Mouse (Mus musculus) heart, adult 8-10 months (tissue): Measurements from ENCODE around the gene Lyz1. TPM values are rescaled to one million over a fixed set of nuclear protein-coding genes. Genes with fewer than 3 reads are reported as not detected.
"Not testable (repeated sequence)": the region's sequence is repeated elsewhere in the genome, so short reads cannot be mapped to it uniquely, and the experiment has no call there.

ENCODE experiments used
- DNase-seq: peaks from one replicate; pipeline ENCODE4 v3.0.0; 2022; ENCODE audit warnings: low spot score
- total RNA-seq, 4 experiments: library from RNA; stranded (reverse); gene quantifications; 2 replicates each; pipeline ENCODE4 v1.2.4; 2022

The Lyz1 gene
- 10 to 100 TPM in 2 of 4 experiments, 1 to 10 TPM in 2; 8.1 to 25.8 (median 9.5) TPM for total RNA-seq

DNA sequence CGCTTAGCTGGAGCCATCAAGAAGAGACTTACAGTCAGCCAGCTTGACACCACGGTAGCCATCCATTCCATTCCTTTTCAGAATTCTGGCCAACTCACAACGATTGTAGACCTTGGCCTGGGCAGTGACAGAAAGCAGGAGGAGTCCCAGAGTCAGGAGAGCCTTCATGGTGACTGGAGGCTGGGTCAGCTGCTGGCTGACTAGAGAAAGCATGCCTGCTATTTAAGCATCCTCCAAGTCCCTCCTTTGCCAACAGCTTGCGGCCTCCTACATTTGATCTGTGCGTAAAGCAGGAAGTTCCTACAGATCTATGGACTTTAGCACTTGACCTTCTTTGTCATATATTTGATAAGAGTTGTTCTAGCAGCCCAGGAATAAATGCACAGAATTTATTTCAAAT is at the start of gene Lyz1:
TSS of gene Lyz1 (minus strand) at position 198 of the 400 bp plus-strand sequence.
- no peak for DNase-seq

- no peak for DNase-seq
These were observed 49.7 kb upstream of the Lyz1 start for GRCm38 (mm10) chr10:117342406-117342805.

DNA sequence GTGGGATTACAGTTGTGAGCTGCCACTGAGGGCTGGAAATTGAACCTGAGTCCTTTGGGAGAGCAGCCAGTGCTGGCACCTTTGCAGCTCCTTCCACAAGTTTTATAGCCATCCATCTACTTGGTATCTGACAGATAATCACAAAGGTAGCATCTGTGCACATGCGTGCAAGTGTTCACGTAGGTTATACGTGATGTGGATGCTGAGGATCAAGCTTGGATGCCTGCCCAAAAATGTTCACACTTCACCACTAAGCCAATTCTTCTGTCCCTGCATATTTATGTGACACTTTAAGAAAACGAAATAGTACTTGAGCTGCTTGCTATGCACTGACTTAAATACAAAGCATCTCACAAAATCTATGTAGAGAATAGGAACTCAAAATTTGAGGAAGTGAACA is 48.4 kb upstream of the Lyz1 start:
- no peak for DNase-seq

GRCm38 (mm10) chr10:117339241-117339640 is 46.6 kb upstream of the Lyz1 start:
- DNase-seq, result no peak

DNA sequence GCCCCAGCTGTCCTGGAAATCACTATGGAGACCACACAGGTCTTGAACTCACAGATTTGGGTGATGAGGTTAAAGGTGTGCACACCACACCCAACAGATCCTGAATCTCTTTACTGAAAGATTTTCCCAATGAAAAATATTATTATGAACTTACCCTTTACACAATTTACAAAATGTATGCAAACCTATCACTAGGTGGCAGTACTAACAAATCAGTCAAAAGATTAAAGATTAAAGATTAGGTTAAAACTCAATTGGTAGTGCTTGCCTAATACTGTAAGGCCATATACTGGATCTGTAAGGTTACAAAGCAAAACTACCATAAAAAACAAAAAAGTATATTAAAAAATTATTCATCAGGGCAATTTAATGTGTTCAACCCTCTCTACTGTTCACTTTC is 45.3 kb upstream of the Lyz1 start:
- DNase-seq, result no peak

DNA sequence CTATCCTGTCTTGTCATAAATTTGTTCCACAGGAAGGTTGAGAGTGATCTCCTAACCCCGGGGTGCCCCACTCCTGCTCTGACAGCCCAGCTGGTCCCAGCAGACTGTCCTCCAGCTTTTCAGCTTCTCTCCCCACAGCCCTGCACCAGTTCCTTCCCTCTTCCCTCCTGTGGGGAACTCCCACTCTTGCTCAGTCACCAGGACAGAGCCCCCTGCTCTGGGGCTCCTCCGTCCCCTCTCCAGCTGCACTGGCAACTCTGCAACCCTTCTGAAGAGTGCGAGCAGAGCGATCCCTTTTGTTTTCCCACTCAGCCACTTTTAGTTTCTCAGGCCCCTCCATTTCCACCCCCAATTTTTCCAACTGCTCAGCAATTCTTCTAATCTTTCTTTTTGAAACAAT is 43.0 kb upstream of the Lyz1 start:
- DNase-seq, result no peak

- DNase-seq, result peak; percentile 26
These were observed 37.9 kb upstream of the Lyz1 start for GRCm38 (mm10) chr10:117330521-117330920.

- DNase-seq, result no peak
These were observed 31.1 kb upstream of the Lyz1 start for GRCm38 (mm10) chr10:117323782-117324181.

GRCm38 (mm10) chr10:117322630-117323029 is 30.0 kb upstream of the Lyz1 start:
- DNase-seq, result no peak

DNA sequence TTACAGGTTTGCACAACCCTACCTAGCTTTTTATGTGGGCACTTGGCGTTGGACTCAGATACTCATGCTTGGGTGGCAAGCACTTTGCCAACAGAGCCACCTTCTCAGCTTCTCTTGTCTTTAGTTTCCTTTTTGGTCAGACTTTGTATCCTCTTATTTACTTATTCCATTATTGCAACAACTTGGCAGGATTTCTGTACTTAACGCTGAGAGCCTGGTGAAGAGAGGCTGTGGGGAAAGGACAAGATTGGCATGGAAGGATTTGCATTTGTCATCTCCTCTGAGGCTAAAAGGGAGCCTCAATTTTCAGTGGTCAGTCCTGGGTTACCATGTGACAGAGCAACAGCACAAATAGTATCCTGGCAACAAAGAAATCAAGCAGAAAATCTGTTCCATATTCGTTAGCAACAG is 27.9 kb upstream of the Lyz1 start:
- no peak for DNase-seq

GRCm38 (mm10) chr10:117316391-117316790 is 23.7 kb upstream of the Lyz1 start:
- DNase-seq, result no peak

DNA sequence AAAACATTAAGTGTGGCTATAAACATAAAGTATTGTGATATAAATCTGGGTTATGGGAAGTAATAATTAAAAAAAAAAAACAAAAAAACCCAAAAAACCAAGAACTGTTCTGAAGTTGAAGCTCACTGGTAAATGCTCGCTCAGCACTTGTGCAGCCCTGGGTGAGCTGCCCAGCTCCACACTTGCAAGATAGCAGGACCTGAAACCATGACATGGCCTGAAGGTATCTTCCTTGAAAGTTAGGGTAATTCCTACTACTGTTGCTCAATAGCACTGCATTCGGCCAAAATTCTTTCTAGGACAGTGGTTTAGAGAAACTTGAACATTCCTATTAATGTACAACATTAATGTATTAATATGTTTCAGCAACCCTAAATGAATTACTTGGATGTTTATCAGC is 20.5 kb upstream of the Lyz1 start:
- DNase-seq, result no peak

- no peak for DNase-seq
These were observed 19.5 kb upstream of the Lyz1 start for GRCm38 (mm10) chr10:117312168-117312567.

DNA sequence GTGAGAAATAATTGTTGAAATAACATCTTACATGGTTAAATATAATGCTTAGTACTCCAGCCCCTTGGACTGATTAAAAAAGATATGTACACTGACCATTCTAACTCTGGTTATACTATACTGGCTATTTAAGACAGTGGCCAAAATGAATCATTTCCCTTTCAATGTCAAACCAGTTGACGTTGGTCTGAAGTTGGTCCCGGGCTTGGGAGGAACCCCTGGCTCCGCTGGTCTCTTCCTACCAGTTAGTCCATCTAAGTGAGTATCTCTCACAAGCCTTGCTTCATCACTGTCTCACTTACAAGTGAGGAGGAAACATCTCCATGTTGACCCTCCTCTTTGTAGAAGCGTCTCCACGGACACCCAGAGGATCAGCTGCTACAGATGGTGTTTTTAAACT is 11.7 kb upstream of the Lyz1 start:
- DNase-seq, result no peak

DNA sequence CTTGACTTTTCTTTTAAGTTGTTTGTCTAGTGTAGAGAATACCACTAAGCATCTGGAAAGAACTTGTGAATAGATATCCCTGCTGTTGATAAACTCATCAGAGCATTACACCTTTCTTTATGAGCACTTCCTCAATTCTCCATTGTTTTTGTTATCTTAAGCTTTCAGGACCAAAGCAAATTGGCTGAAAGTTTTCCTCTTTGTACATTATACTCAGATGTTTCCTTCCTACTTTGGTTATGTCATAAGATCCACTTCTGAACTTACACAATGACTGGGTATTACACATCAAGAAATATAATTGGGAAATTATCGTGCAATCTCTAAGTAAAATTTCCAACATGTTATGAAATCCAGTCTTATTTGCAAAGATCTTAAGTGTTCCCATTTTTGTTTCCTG is 9.0 kb upstream of the Lyz1 start:
- peak; percentile 30 for DNase-seq

- no peak for DNase-seq
These were observed 7.3 kb upstream of the Lyz1 start for GRCm38 (mm10) chr10:117299901-117300520.

GRCm38 (mm10) chr10:117299106-117299505 is 6.4 kb upstream of the Lyz1 start:
- no peak for DNase-seq

DNA sequence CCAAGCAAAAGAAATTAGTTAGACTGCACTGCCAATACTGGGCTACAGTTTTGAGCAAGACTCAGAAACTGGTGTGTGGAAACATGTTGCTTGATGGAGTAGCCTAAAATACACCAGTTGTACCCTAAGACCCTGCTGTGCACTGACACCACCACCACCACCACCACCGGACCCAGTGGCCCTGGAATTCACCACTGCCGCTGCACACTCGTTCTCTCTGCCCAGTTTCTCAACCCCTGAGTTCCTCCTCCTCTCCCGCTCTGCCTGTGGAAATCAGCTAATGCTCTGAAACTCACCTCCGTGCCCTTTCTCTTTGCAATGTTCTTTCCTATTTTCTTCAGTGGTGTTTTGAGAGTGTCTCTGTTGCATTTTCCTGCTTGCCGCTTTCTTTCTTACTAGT is 5.7 kb upstream of the Lyz1 start:
- DNase-seq, result no peak

DNA sequence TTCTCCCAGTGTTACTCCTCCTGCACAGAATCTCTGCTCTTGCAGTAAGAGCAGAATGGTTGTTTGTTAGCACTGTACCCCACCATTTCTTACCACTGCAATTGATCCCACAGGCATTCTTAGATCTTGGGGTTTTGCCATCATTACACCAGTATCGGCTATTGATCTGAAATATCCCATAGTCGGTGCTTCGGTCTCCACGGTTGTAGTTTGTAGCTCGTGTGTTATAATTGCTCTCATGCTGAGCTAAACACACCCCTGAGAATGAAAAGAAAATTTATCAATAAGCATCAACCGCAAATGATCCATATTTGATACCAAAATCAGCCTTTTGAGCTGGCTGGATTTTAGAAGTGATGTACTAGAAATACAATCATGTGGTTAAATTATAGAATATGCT is 1.7 kb downstream of the Lyz1 start:
- DNase-seq, result not testable (repeated sequence)

- DNase-seq, result no peak
These were observed 2.4 kb downstream of the Lyz1 start for GRCm38 (mm10) chr10:117290046-117290870.

GRCm38 (mm10) chr10:117289034-117289505 is 3.6 kb downstream of the Lyz1 start:
- not testable (repeated sequence) for DNase-seq

- no peak for DNase-seq
These were observed 4.3 kb downstream of the Lyz1 start for GRCm38 (mm10) chr10:117288197-117289033.
